Mouse (Mus musculus) left cerebral cortex, adult 8-10 months (tissue): ENCODE data around the gene Fam20a. TPM values are rescaled to one million over a fixed set of nuclear protein-coding genes. Genes with fewer than 3 reads are reported as not detected.

Experiments used
- total RNA-seq, 4 experiments: library from RNA; stranded (reverse); gene quantifications; 2 replicates each; pipeline ENCODE4 v1.2.4; 2022

Fam20a gene
- total RNA-seq, 4 experiments from 2014 or later, result 11.1 to 12.6 (median 12.1) TPM

Other genes with a start within 250 kb of the Fam20a start
- 10 to 100 TPM; 21.3 to 24.4 (median 22.7) TPM for gene Arsg, start 248.9 kb downstream of the Fam20a start, total RNA-seq
- 10 to 100 TPM; 12.5 to 15.6 (median 14.0) TPM for gene Slc16a6, start 248.7 kb downstream of the Fam20a start, total RNA-seq
- 10 to 100 TPM; 20.7 to 22.9 (median 22.0) TPM for gene Wipi1, start 110.3 kb downstream of the Fam20a start, total RNA-seq
- gene Prkar1a, start 72.9 kb downstream of the Fam20a start, total RNA-seq, result 100 to 1,000 TPM; 569 to 599 (median 583) TPM
- gene 1700012B07Rik, start 105.8 kb upstream of the Fam20a start, total RNA-seq, result not detected